Mouse (Mus musculus) neural tube, embryonic 10.5 days (tissue): ENCODE results near the gene Tia1.

Source experiments
- DNase-seq: peaks from one replicate; pipeline ENCODE4 v3.0.0-alpha.2; 2017; ENCODE audit warnings: low spot score; ENCODE audit errors: extremely low spot score

Tia1 gene

DNA sequence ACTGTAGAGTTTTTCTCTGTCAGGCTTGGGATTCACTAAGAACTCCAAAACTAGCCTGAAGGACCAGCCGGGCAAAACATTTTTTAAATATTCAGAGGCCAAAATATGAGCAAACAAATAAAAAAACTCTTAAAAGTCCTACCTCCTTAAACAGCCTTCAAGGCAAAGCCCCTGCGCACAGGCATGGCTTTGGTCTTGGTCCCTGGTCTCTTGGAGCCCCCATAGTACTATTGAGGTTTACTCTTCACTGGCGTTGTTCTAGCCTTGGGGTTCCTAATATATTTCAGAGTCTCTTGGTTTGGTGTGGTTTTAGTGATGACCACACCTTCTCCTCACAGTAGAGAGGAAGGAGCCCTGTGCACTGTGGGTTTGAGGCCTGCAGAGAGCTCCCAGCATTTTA, 27.5 kb downstream of the Tia1 start:
- DNase-seq = no peak

DNA sequence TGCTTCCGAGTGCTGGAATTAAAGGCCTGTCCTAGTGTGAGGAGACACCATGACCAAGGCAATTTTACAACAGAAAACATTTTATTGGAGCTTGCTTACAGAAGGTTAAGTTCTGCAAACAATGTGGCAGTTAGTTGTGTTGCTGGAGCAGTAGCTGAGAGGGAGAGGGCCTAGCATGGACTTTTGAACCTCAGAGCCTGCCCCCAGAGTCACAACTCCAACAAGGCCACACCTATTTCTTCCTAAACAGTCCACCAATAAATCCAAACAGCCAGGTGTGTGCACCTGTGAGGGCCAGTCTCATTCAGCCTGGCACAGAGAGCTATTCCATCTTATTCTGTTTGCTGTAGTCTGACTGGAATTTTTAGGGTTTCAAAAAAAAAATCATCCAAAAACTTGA, 29.7 kb downstream of the Tia1 start:
- DNase-seq = no peak

- peak; percentile 47 for DNase-seq
Measured at GRCm38 (mm10) chr6:86437711-86438110, 33.7 kb downstream of the Tia1 start.

- DNase-seq = peak; percentile 97
Measured at GRCm38 (mm10) chr6:86438272-86439118, 34.5 kb downstream of the Tia1 start, which contains the start of gene C87436. Gene C87436 (plus strand): TSS chr6:86438374.

DNA sequence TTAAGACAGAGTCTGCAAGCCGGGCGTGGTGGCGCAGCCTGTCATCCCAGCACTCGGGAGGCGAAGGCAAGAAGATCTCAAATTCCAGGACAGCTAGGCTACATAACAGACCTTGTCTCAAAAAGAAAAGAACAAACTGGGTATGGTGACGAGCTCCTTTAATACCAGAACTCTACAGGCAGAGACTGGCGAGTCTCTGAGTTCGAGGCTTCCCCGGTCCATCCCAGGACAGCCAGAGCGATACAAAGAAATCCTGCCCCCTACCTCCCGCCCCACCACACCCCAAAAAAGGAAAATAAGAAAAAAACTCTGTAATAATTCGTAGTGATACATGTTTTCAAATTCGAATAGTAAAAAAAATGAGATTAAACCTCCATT, 35.1 kb downstream of the Tia1 start:
- no peak for DNase-seq

- DNase-seq = no peak
Measured at GRCm38 (mm10) chr6:86439531-86439930, 35.5 kb downstream of the Tia1 start.

DNA sequence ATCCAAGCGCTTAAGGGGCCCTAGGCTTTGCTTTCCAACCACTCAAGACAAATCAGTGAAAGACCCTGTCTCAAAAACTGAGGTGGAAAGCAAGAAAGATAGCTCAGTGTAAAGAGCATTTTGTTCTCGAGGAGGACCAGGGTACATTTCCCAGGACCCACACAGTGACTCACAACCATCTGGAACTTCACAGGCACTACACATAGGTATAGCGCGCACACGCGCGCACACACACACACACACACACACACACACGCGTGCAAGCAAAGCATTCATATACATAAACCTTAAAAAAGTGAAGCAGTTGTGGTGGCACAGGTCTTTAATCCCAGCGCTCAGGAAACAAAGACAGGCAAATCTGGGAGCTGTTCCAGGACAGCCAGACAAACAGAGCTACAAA, 37.6 kb downstream of the Tia1 start:
- no peak for DNase-seq

GRCm38 (mm10) chr6:86445551-86445950, 41.5 kb downstream of the Tia1 start:
- no peak for DNase-seq

- DNase-seq = no peak
Measured at GRCm38 (mm10) chr6:86446927-86447568, 43.0 kb downstream of the Tia1 start.

DNA sequence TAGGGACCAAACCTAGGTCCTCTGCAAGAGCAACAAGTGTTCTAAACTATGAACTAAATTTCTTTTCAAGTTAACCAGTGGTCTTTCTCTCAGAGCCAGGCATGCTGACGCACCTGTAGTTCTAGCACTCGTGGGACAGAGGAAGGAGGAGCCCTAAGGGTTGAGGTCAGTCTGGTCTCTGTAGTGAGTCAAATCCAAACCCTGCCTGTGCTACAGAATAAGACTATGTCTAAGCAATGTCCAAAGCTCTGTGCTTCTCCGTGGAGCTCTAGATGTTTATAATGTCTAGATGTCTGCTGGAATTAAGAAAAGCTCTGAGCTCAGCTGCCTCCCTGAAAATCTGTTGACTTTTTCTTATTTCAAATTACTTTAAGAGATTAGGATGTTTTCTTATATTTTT, 52.7 kb downstream of the Tia1 start:
- no peak for DNase-seq

DNA sequence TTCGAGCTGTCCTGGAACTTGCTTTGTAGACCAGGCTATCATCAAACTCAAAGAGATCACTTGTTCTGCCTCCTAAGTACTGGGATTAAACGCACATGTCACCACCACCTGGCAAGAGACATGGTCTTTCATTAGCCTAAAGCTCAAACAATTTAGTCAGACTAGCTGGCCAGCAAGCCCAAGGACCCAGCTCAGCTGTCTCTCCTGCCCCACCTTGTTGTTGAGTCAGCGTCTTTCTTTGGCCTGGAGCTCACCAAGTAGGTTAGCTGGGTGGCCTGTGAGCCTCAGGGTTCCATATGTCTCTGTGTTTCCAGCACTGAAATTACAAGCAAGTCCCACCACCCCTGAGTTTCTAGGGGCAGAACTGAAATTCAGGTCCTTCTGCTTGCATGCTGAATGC, 59.1 kb downstream of the Tia1 start:
- no peak for DNase-seq

GRCm38 (mm10) chr6:86471317-86471716, 67.3 kb downstream of the Tia1 start:
- no peak for DNase-seq

DNA sequence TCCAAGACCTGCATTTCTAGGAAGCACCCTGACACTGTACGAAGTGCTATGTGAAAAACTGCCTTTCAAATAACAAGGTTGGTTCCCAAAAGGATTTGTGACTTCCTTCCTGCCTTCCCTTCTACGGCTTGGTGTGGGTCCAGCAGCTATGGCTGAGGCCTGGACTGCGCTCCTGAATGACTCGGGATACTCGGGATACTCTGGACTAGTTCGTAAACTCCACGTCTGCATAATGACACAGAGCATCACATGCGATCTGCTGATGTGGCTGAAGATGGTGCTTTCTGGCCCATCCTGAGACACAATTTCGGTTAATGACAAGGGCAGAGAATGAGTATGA, 67.7 kb downstream of the Tia1 start:
- no peak for DNase-seq

DNA sequence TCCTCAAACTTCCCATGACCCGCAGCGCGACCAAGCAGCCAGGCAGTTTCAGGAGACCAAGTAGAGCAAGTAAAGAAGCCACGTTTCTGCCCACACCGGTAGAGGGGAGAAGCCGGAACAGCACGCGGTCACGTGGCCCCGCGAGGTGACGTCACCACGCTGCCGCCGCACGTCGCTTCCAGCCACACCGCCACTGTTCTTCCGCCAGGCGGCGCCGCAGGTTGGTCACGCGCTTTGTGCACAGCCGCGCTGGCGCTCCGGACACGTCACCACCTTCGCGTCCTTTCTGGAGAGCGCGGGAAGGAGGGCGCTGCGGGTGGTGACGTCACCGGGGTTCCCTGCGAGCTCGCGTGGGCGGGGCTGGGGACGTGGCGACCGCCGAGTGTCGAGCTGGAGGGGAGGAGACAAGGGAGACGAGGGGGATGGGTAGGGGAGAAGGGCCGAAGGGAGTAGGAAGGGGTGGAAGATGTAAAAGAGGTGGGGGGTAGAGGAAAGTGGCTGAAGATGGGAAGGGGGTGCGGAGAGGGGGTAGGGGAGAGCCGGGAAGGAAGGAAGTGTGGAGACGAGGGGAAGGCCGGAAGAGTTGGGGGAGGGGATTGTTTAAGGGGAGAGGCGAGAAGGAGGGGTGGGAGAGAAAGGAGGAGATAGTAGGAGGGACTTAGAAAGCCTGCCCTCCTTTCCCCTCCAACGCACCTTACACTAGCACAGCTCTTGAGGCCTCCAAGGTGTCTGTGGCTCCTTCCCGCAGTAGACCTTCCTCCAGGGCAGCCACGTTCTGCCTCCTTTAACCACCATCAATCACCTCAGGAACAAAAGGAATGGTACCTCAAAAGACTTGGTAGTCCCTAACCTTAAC, 68.3 kb downstream of the Tia1 start:
- DNase-seq = peak; percentile 100

- no peak for DNase-seq
Measured at GRCm38 (mm10) chr6:86473077-86473476, 69.1 kb downstream of the Tia1 start.

GRCm38 (mm10) chr6:86474072-86474471, 70.1 kb downstream of the Tia1 start:
- no peak for DNase-seq

- DNase-seq = no peak
Measured at GRCm38 (mm10) chr6:86474646-86475181, 70.7 kb downstream of the Tia1 start.

GRCm38 (mm10) chr6:86475462-86476167, 71.6 kb downstream of the Tia1 start:
- DNase-seq = no peak

- DNase-seq = no peak
Measured at GRCm38 (mm10) chr6:86476931-86477330, 72.9 kb downstream of the Tia1 start.

- peak; percentile 44 for DNase-seq
Measured at GRCm38 (mm10) chr6:86479311-86479710, 75.3 kb downstream of the Tia1 start.

DNA sequence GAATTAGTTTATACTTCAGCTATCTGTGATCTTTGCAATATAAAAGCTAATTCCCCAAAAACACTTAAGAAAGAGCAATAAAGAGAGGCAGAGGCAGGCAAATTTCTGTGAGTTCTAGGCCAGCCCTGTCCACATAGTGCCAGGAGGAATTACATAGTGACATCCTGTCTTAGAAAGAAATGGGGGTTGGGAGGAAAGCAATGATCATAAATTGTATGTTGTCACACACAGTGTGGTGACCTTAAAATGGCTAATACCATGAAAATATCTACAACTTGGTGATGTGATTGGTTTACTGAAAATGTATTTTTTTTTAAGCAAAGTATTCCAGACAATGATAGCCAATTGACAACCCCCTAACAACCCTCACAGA, 75.8 kb downstream of the Tia1 start:
- DNase-seq = no peak
